Mouse (Mus musculus) ovary, adult 18-20 months (tissue): ENCODE data around the gene Mutyh.
"Not testable (repeated sequence)": the region's sequence is repeated elsewhere in the genome, so short reads cannot be mapped to it uniquely, and the experiment has no call there.

Experiments used
- DNase-seq: peaks from one replicate; pipeline ENCODE4 v3.0.0; 2022; ENCODE audit warnings: low spot score, mixed read lengths

The Mutyh gene

DNA sequence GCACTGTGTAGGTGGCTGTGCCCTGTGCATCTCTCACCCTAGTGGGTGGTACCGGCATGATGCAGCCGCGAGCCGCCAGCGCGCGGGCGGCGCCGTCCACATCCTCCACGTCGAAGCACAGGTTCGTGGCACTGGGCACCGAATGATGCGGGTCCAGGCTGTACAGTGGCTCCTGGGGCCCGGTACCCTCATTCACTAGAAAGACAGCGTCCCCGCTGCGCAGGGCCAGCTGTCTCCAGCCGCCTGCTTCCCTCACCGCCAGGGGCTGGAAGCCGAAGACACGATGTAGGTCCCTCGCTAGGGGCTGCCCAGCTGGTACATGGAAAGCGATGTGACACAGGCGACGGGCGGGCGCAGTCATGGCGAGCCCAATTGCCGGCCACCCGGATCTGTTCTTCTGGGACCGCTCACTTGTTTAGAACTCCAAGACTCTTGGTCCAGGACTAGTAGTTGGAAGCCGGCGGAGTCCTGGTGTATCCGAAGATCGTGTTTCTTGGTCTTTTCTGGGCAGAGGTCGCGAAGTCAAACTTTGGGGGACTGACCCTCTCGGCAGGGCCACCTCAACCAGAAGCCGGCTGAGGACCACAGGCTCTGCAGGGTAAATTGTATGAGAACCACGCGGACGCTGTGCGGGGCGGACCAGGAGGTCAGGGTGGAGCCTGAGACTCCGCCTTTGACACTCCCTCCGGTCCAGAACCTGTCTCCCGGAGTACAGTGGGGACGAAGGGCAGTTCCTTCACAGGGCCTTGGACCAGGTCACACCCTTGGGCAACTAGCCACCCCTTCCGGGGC is 13.6 kb downstream of the Mutyh start:
- DNase-seq: peak; percentile 69

GRCm38 (mm10) chr4:116821694-116822016 is 14.1 kb downstream of the Mutyh start, which contains the start of gene Hpdl:
TSS of gene Hpdl (minus strand) at chr4:116821707.
- no peak for DNase-seq

- peak; percentile 60 for DNase-seq
Observed at GRCm38 (mm10) chr4:116824541-116825004, 17.1 kb downstream of the Mutyh start.

DNA sequence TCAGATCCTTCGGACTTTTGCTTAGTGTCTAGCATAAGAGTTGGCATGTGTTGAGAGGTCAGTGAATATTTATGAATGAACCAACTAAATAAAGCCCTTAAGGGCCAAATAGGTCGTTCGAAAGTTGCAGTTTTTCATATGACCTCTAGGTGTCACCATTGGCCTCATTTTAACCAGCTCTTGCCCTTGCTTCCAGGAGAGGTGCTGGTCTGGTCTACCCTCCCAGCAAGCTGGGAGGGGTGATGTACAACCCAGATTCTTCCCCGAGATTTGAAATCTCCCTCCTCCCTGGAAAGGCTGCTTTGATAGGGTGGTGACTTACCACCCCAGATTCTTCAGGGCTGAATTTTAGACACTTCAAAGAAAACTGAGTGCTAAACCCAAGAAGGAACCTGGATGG is 20.3 kb downstream of the Mutyh start:
- DNase-seq: no peak

DNA sequence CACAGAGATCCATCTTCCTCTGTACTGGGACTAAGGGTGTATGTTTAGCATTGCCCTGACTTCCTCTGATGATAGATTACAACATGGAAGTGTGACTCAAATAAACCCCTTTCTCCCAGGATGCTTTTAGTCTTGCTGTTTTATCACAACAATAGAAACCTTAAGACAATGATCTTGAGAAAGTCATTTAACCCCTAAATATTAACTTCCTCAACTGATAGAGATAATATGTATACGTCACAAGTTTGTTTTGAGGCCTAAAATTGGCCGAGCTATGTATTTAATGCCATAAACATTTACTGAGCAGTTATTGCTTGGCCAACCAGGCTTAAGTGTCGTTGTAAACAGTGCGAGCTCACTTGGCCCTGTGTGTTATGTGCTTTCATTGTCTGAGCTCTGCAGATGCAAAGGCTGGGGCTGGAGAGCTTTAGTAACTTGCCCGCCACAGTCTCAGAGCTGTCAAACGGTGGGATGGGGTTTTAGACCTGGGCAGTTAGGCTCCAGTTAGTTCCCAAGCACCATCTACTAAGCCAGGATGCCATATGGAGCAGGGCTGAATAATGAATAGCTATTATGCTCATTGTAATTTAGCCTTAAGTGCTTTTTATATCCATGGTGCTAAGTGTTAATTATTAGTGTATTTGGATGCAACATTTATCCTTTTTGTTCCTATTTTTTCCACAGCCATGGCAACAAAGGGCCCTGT is 22.0 kb downstream of the Mutyh start:
- DNase-seq: no peak

DNA sequence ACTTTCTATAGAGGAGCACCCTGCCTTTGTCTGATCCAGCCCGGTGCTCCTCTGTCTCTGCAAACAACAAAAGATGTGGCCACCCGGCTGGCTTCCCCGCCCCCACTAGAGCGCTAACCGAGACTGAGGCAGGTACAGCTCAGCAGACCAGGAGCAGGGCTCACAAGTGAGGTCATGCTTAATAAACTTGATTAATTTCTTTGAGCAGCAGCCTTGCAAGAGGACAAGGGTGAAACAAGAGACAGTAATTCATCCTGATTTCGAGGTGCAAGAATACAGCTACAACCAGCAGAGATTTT is 22.5 kb downstream of the Mutyh start:
- no peak for DNase-seq

DNA sequence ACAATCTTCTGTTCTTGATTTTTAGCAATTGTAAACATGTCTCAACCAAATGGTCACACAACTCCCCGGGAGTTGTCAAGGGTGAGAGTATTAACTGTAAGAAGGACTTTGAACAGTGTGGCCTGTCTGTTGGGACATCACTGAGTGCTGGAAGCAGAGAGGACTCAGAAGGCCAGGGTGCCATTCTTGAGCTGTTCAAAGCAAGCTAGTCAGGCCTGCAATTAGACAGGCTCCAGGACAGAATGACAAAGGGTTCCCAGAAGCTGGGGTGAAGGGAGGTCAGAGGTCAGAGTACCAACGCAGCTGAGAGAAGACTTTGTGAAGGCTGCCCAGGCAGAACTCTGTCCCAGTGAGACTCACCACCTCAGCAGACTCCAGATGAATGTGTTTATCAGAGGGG is 31.5 kb downstream of the Mutyh start:
- DNase-seq: no peak

GRCm38 (mm10) chr4:116840096-116840495 is 32.6 kb downstream of the Mutyh start:
- DNase-seq: not testable (repeated sequence)

DNA sequence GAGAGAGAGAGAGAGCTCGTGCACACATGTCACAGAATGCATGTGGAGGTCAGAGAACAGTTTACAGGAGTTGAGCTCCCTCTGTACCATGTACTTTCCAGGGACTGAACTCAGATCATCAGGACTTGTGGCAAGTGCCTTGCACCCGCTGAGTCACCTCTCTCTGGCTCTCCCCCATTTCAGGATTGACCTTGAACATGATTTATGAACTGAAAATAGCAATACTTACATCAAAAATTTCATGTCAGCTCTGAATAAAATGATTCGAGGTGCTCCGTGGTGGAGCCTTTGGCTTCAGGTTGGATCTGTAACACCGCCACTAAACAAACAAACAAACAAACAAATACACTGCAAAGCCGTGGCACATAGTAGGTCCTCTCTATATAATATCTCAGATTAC is 33.3 kb downstream of the Mutyh start:
- DNase-seq: no peak

DNA sequence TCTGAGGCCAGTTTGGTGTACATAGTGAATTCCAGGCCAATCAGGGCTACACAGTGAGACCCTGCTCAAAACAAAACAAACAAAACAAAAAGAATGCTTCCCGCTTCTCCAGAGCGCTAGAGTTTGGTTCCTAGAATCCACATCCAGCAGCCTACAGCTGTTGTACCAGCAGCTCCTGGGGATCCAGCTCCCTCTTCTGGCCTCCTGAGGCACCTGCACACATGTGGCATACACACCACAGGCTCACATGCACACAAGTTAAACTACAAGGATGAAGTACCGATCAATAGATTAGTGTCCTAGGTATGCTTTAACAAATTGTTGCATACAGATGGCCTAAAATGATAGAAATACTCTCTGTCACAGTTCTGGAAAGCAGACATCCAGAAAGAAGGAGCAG is 36.8 kb downstream of the Mutyh start:
- DNase-seq: no peak

DNA sequence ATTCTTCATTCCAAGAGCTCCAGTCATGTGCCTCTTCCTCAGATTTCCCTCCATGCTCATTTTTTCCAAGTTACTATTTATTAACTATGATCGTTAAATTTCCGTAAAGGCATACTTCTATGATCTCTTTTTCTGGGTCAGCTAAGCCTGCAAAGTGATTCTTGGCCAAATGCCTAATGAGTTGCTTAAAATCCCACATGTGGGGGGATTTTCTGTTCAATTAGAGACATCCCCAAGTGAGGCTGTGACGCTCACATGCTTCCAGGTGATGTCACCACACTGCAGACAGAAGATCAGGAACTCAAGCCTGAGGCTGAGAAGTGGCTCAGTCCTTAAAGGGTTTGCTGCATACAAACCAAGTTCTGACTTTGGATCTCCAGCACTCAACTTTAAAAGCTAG is 42.4 kb downstream of the Mutyh start:
- DNase-seq: no peak

GRCm38 (mm10) chr4:116854286-116854685 is 46.8 kb downstream of the Mutyh start:
- DNase-seq: no peak

DNA sequence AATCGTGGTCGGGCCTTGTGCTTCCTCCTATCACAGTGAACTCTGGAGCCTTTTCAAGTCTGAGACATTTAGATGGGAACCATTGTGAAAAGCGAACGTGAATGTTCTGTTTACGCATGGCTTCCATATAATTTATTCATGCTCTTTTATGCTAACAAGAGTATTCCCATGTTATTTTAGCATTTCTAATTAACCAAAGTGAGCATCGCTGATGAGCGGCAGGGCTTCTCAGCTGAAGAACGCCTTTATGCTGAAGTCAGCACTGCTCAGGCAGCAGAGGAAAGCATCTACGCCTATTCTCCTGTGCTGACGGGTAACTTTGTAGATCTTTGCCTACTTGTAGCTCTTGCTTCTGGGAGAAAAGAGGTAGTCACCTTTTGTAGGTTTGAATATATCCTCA is 49.7 kb downstream of the Mutyh start:
- DNase-seq: no peak

DNA sequence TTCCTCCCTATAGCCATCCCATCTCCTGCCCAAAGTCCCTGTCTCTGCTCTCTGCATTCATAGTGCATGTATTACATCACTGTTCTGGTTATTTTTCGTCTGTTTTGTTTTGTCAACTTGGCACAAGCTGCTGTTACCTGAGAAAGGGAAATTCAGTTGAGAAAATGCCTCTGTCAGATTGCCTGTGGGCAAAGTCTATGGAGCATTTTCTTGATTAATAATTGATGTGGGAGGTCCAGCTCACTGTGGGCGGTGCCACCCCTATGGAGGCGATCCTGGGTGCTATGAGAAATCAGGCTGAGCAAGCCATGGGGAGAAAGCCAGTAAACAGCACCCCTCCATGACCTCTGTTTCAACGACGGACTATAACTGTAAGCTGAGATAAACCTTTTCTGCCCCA is 52.2 kb downstream of the Mutyh start:
- DNase-seq: no peak

DNA sequence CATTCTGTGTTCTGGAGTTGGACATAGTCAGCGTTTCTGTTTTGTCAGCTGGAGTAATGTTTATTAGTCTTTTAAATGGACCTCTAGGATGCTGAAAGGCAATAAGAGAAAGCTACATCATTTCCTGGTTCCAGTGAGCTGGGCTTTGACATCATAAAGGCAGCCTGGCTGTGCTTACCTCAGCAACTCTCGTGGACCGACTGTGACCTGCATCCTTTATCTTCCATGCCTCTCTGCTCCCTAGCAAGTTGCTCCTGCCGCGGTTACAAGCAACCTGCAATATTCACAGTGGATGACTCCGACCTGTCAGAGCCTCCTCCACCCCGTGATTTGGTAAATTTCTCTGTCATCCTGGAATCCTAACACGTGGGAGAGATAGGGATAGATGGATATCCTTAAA is 54.5 kb downstream of the Mutyh start:
- DNase-seq: no peak
